Mouse (Mus musculus) neutrophil, adult 83 days (primary cell): ENCODE results near the gene Fkbp2. TPM values are rescaled to one million over a fixed set of nuclear protein-coding genes. Genes with fewer than 3 reads are reported as not detected.

ENCODE experiments used
- total RNA-seq, 2 experiments: library from RNA; stranded (reverse); gene quantifications; one replicate each; pipeline ENCODE4 v1.2.4; 2023

Fkbp2 gene
- total RNA-seq, result 10 to 100 TPM; 36.1 to 37.4 TPM

DNA sequence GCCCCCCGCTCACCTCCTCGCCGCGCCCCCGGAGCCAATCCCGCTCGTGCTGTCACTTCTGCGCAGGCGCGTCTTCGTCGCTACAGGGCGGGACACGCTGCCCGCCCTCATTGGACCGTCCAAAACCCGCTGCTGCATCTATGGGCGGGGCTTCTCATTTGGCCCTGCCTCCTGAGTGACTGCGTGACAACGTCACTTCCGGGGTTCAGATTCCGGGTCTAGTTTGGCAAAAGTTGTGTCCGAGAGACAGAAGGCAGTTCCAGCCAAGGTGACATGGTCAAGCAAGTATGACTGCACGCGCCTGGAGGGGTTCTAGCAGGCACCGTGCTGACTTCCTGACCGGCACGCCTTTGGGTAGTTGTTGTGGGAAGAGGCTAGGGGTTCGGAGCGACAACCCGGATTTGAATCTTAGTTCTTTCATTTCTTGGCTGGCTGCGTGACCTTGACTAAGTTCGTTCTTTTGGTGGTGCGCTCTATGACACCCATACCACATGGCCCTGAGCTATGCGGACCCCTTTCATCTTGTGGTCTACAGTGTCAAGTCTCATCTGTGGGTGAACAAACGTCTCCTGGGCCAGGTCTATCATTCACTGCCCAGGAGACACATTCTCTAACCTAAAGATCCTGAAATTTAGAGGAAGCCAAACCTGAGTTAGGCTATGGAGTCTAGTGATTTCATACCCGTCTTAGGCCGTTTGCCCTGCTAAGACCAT is at the start of gene Fkbp2:
Gene Fkbp2 (minus strand): TSS at position 121 of the 713 bp plus-strand sequence.

DNA sequence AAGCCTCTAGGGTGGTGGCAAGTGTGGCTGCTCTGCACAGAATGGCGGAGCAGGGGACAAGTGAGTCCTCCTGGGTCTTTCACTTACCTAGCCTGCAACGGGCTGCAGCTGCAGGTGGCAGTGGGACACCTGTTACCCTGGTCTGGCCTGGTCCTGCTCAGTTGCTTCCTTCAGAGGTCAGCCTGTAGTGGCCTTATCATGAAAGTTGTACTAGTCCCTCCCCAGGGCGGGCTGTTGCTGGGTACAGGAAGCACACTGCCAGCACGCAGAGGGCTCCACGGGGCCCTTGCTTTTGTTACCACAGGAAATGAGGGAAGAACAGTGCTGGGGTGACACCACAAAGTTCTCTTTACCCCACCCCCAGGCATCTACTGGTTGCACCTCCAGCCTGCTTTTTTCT is 38.9 kb upstream of the Fkbp2 start, which contains the start of gene Fermt3:
Gene Fermt3 (minus strand): TSS at position 279 of the 400 bp plus-strand sequence.

DNA sequence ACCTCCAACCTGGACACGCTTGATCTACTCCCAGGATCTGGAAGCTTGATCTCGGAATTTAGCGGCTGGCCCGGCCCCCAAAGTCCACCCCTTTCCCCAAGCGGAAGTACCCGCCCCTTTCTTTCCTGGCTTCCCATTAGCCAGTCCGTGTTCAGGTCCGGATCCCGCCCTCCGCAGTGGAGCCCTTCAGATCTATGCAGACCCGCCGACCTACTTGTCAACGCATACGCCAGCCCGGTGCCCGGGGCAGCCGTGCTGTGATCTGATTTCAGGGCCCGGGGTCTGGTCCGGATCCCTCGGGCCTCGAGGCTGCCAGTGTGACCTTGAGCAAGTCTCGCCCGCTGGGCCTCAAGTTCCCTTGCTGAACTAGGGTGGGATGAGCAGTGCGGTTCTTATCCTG is 15.7 kb upstream of the Fkbp2 start, which contains the start of the genes Nudt22 and Trpt1:
Gene Nudt22 (minus strand): TSS at position 112 of the 400 bp plus-strand sequence.
Gene Trpt1 (plus strand): TSS at position 126 of the 400 bp plus-strand sequence.

GRCm38 (mm10) chr19:6992011-6992858 is 11.9 kb upstream of the Fkbp2 start, which contains the start of gene Dnajc4:
Gene Dnajc4 (minus strand): TSS chr19:6992572.

DNA sequence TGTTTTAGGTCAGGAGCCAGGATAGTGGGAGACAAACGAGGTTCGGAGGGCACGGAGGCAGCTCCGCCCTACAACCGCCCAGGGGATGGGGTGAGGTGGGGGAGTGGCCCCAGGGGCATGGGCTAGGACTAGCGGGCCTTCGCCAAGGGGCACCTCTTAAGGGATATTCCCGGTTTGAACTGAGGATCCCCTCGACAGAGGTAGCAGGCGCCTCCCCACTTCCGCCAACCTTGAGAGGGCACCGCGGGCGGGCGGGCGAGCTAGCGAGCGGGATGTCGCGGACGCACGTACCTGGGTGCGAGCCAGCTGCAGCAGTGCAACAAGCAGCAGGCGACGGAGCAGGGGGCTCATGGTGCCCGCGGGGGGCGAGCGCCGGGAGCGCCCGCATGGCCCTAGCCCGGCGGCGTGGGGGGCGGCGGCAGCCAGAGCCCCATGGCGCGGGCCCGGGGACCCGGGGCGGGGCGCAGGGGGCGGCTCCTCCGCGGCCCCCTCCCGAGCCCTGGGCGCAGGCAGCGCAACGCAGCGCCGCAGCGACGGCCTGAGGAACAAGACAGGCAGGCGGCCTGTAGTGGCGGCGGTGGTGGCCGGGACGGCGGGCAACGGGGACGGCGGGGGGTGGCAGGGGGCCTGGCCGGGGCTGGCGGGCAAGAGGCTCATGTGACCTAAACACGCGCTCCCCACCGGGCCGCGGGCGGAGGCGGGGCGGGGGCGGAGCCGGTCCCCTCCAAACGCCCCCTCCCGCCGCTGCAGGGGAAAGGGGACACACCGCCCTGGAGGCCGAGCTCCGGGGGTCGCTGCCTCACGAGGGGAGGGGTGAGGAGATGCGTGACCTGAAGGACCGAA is 7.0 kb upstream of the Fkbp2 start, which contains the start of gene Vegfb:
Gene Vegfb (minus strand): TSS at position 591 of the 843 bp plus-strand sequence.

DNA sequence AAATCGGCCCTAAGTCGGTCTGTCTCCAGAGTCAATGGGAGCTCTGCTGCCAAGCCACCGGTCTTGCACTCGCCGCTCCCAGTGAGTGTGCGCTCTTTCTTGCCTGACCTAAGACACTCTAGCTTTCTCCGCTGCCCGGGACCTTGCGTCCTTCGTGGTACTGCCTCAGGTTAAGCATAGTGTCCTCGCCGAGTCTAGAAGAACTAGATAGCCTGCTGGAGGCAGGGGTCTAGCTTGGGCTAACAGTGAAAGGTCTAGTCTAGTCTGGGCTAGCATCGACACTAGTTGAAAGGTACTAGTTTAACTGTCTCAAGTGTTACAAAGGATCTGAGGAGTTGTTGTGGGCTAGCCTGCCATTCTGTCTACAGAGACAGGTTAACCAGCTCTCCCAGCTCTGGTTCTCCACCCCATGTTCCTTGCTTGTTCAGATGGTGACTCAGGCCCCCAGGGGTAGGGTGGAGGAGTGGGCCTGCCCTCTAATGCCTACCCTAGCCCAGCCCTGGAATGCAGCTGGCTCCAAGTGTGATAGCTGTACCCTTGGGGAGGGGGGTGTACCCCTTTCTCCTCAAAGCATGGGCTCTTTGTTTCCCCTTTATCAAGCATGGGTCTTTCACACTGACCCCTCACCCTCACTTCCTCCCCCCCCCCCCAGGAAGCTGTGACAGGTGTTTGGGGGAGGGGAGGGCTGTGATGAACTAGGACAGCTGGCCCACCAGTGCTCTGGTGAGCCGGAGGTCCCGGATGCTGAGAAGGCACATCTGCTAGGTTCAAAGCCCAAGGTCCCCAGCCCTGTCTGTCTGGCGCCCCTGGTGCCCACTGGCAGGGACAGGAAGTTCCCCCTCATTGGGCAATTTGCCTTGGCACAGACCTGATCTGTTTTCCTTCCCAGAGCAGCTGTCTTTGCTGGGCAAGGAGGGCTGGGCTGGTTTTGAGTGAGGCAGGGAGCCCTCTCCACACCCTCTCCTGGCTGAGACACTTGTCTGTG is 4.5 kb downstream of the Fkbp2 start, which contains the start of gene Plcb3:
Gene Plcb3 (minus strand): TSS at position 934 of the 985 bp plus-strand sequence.

DNA sequence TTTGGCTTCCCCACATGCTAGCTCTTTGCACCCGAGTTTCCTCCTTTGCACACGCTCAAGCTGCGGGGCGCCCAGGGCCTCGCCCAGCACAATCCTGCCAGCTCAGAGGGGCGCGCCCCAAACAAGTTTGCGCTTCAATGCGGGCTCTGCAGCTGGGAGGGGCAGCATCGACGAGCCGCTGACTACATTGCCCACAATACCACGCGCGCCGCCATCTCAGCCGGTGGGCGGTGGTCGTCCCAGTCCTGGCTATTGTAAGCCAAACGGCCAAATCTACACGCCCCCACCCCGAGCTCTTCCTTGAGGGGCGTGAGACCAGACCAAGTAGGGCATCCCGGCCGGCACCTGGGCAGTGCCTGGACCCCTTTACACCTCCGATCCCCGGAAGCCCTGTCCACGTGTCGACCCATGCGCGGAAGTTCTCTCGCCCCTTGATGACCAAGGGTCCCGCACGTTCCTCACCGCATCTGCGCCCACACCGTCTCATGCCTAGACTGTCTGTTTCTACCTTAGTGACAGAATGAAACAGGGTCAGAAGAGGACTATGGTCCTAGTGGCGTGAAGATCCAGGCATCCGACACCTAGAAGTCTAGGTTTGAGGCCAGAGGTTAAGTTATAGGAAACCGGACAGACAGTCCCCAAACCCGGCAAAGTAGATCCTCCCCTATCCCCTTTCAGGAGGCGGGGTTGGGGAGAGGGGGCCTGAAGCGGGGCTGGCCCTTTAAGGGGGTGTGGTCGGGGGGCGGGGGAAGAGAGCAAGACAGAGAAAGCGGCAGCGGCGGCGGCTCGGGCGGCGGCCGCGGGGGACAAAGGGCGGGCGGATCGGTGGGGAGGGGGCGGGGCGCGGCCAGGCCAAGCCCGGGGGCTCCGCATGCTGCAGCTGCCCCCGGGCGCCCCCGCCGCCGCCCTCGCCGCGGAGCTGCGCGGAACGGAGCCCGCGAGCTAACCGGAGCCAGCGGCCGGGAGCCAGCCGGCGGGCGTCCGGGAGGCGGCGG is 5.8 kb downstream of the Fkbp2 start, which contains the start of gene Ppp1r14b:
Gene Ppp1r14b (plus strand): TSS at position 758 of the 995 bp plus-strand sequence.

DNA sequence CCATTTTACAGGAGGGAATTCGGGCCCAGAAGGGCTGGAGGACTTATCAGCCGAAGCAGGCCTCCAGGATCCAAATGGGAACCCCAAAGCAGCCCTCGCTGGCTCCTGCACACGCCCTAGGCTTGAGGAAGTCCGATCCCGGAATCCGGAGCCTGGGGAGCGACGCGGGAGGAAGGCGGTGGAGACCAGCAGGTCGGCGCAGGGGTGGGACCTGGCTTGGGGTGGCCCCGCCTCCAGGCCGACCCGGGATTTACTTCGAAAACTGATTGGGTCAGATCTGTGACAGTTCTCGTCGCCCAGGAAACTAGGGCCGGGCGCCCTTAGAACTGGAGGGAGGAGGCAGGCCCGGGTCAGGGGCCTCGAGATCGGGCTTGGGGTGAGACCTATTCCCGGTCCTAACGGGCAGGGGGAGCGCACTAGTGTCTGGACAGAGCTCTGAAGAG is 38.0 kb downstream of the Fkbp2 start, which contains the start of gene Gpr137:
Gene Gpr137 (minus strand): TSS at position 232 of the 443 bp plus-strand sequence.

GRCm38 (mm10) chr19:6941372-6942248 is 38.7 kb downstream of the Fkbp2 start, which contains the start of gene Bad:
Gene Bad (plus strand): TSS chr19:6941861.

DNA sequence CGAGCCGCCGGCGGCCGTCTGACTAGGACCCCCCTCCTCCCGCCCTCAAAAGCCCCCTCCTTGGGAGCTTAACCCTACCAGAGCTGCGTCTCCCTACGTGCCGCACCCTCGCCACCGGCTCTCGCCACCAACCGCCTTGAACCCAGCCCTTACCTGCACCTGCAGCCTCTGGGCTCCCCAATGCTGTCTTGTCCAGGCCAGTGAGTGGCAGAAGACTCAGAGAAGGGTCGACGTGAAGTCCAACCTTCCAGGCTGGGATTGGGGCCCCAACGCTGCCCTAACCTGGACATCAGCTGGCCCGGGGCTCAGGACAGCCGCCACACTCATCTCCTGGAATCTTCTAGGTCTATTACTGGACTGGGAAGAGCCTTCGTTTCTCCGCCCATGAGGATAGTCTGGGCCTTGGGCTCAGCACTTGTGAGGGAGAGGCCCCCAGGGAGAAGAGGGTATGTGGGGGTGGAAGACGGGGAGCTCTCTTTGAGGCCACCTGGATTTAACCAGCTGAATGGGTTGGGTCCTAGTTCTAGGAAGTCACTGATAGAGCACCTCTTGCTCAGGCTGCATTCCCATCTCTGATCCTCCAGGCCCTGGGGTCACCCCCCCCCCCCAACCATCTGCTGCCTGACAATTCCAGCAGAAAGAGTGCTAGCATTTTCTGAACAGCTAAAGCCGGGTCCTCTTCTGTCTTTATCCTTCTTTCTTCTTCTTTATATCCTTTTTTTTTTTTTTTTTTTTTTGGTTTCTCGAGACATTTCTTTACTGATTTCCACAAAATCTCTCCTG is 45.9 kb downstream of the Fkbp2 start, which contains the start of gene Kcnk4:
Gene Kcnk4 (minus strand): TSS at position 321 of the 783 bp plus-strand sequence.

Other genes starting within 250 kb of the Fkbp2 start
- gene Rps6ka4, start 139.9 kb downstream of the Fkbp2 start, total RNA-seq, result 10 to 100 TPM; 30.8 to 32.2 TPM
- gene Ccdc88b, start 122.3 kb downstream of the Fkbp2 start, total RNA-seq, result 100 to 1,000 TPM; 119 to 124 TPM
- gene Trmt112, start 70.8 kb downstream of the Fkbp2 start, total RNA-seq, result 100 to 1,000 TPM; 105 to 114 TPM
- 1,000 to 10,000 TPM; 1,283 to 1,316 TPM for gene Prdx5, start 70.4 kb downstream of the Fkbp2 start, total RNA-seq
- gene Esrra, start 58.7 kb downstream of the Fkbp2 start, total RNA-seq, result 10 to 100 TPM; 34.8 to 41.5 TPM
- not detected for gene Catsperz, start 55.1 kb downstream of the Fkbp2 start, total RNA-seq
- not detected for gene Kcnk4, start 46.0 kb downstream of the Fkbp2 start, total RNA-seq
- gene Bad, start 38.6 kb downstream of the Fkbp2 start, total RNA-seq, result 10 to 100 TPM; 21.3 to 26.7 TPM
- 10 to 100 TPM; 23.4 to 25.1 TPM for gene Gpr137, start 38.0 kb downstream of the Fkbp2 start, total RNA-seq
- gene Ppp1r14b, start 5.5 kb downstream of the Fkbp2 start, total RNA-seq, result 10 to 100 TPM; 45.4 to 53.1 TPM
- gene Plcb3, start 4.0 kb downstream of the Fkbp2 start, total RNA-seq, result 10 to 100 TPM; 22.2 to 30.1 TPM
- 10 to 100 TPM in 1 of 2 experiments, 1 to 10 TPM in 1; 8.6 to 11.5 TPM for gene Vegfb, start 7.2 kb upstream of the Fkbp2 start, total RNA-seq
- 10 to 100 TPM; 23.5 to 25.0 TPM for gene Dnajc4, start 12.1 kb upstream of the Fkbp2 start, total RNA-seq
- 10 to 100 TPM; 16.1 to 19.1 TPM for gene Nudt22, start 15.6 kb upstream of the Fkbp2 start, total RNA-seq
- gene Trpt1, start 15.6 kb upstream of the Fkbp2 start, total RNA-seq, result 1 to 10 TPM; 1.3 to 1.9 TPM
- gene Fermt3, start 39.0 kb upstream of the Fkbp2 start, total RNA-seq, result 100 to 1,000 TPM; 229 to 231 TPM
- 10 to 100 TPM; 54.3 to 64.7 TPM for gene Stip1, start 59.5 kb upstream of the Fkbp2 start, total RNA-seq
- gene Macrod1, start 76.3 kb upstream of the Fkbp2 start, total RNA-seq, result 1 to 10 TPM; 2.9 to 5.0 TPM
- not detected for gene Flrt1, start 125.2 kb upstream of the Fkbp2 start, total RNA-seq
- 10 to 100 TPM; 62.1 to 70.6 TPM for gene Otub1, start 225.8 kb upstream of the Fkbp2 start, total RNA-seq
- 100 to 1,000 TPM; 332 to 337 TPM for gene Cox8a, start 237.1 kb upstream of the Fkbp2 start, total RNA-seq